Mouse (Mus musculus): ENCODE measurements around the gene B020031M17Rik.
"Not testable (repeated sequence)": the region's sequence is repeated elsewhere in the genome, so short reads cannot be mapped to it uniquely, and the experiment has no call there.

DNA sequence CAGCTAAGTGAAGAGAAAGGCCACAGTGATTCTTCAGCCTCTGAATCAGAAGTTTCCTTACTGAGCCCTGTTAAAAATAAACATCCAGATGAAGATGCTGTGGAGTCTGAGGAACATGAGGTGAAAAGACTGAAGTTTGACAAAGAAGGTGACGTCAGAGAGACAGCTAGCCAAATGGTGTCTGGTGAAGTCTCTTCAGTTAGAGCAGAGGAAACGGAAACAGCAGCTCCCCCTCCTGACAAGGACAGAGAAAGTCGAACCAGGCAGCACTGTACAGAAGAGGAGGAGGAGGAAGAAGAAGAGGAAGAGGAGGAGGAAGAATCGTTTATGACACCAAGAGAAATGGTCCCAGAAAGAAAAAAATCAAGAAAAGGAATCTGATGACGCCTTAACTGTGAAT is 12.2 kb upstream of the B020031M17Rik start:
- not testable (repeated sequence) for TF ChIP-seq CTCF, EP300 (IDR thresholded peaks at IDR 0.05)
